Mouse (Mus musculus): ENCODE results near the gene Gm21767. TPM values are rescaled to one million over a fixed set of nuclear protein-coding genes. Genes with fewer than 3 reads are reported as not detected.
"Not testable (repeated sequence)": the region's sequence is repeated elsewhere in the genome, so short reads cannot be mapped to it uniquely, and the experiment has no call there.

The Gm21767 gene
- polyA plus RNA-seq (2015; fragmentation: Nextera tagmentation; extraction: Ambion mirVana), result not detected in 2 replicates

DNA sequence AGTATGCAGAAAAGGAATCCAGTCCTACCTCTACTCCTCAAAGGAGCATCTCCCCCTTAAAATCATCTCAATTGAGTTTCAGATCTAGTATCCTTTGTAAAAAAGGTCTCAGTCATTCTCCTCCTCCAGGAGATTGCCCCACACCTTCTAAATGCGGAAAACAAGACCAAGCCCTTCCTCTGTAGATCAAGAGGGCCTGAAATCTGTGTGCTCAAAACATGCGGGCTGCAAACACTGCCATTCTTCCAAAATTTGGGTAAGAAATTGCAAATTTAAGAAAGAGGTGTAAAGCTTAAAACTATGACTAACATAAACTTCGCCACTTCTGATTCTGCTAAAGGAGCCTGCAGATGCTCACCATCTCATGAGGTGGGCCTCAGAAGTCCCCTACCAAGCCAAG lies at the start of gene Gm21767:
Gm21767 (plus strand) TSS at position 301 of the 400 bp plus-strand sequence.
- no CpG with 5 or more reads among the region's 3 CpGs for WGBS
- H3K4me1 ChIP-seq; H3K9me3 ChIP-seq (replicated peaks); H3K9ac ChIP-seq (replicated peaks); H3K4me3 ChIP-seq (replicated peaks); ATAC-seq (ENCODE audit: low FRiP score); H3K27me3 ChIP-seq (replicated peaks); H3K27ac ChIP-seq (replicated peaks); H3K4me2 ChIP-seq; H3K36me3 ChIP-seq: not testable (repeated sequence)
